Mouse (Mus musculus) erythroblast, embryonic 14.5 days (primary cell): ENCODE data around the gene Pabpc5.

Experiments
- GATA1 ChIP-seq: IDR thresholded peaks from 2 replicates; pipeline ENCODE4 v1.6.1; 2012; ENCODE audit warnings: low read length, inconsistent platforms, mixed read lengths
- TAL1 ChIP-seq: IDR thresholded peaks from 3 replicates; pipeline ENCODE4 v1.6.1; 2012; ENCODE audit warnings: low read length, inconsistent platforms, mixed read lengths

- TF ChIP-seq GATA1: no peak
- no peak for TF ChIP-seq TAL1
These were observed at the start of gene Pabpc5 for GRCm38 (mm10) chrX:119927081-119927571.
